Mouse (Mus musculus): Measurements from ENCODE around the gene Fyb2.

DNA sequence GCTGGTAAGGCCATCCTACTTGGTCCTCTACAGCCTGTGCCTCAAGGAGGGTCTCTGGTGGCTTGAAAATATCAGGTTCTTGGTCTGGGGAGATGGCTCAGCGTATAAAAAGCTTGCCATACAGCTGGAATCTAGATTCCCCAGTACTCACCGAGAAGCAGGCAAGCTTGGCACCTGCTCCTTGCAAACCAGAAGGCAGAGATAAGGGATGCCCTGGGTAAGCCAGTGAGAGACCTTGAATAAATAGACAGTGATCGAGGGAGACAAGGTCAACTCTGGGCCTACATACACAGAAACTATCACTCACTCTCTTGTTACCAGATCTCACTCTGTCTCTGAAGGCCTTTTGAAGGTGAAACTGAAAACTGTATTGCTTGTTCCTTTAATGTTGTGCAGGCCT is 21.7 kb downstream of the Fyb2 start:
- TF ChIP-seq CTCF (IDR thresholded peaks at IDR 0.05; ENCODE audit: extremely low read depth, insufficient read depth, insufficient read length, insufficient replicate concordance) (no peak), POLR2A (IDR thresholded peaks at IDR 0.05; ENCODE audit: low read depth, low read length) (no peak)
